Mouse (Mus musculus): Measurements from ENCODE around the gene Srp9. TPM values are rescaled to one million over a fixed set of nuclear protein-coding genes. Genes with fewer than 3 reads are reported as not detected.

Srp9 gene
- polyA plus RNA-seq, 1 experiment from 2014 or later = 142 TPM

GRCm38 (mm10) chr1:182099062-182099461, 25.5 kb upstream of the Srp9 start:
- Histone ChIP-seq H3K36me3 (ENCODE audit: control insufficient read depth, insufficient read depth, low read length) (no peaks in the 10 kb centered on the region), H3K4me3 (ENCODE audit: low read depth, low read length) (no peak overlapping the region), H3K27me3 (replicated peaks; ENCODE audit: control insufficient read depth, insufficient read depth, low read length) (no peaks in the 10 kb centered on the region), H3K27ac (ENCODE audit: low read depth) (no peak overlapping the region), H3K9me3 (ENCODE audit: control insufficient read depth, low read length) (no peaks in the 10 kb centered on the region), H3K9ac (ENCODE audit: low read length) (no peak overlapping the region), H3K4me1 (replicated peaks; ENCODE audit: control insufficient read depth, insufficient read depth, low read length) (peaks cover 8% of the 10 kb centered on the region; the same call in 1 of the 2 replicates), H3K4me2 (ENCODE audit: low read length) (no peak overlapping the region)
- DNase-seq (ENCODE audit: low spot score) = no peak
- no peak for ATAC-seq (replicated peaks; ENCODE audit: low FRiP score, low TSS enrichment, low read depth)
- WGBS = 40% methylated on average over 5 of the region's 5 CpGs

GRCm38 (mm10) chr1:182100403-182100802, 24.1 kb upstream of the Srp9 start:
- 67% methylated on average over 3 of the region's 3 CpGs for WGBS
- Histone ChIP-seq H3K9ac (ENCODE audit: low read length) (no peak overlapping the region), H3K9me3 (ENCODE audit: control insufficient read depth, low read length) (no peaks in the 10 kb centered on the region), H3K27me3 (replicated peaks; ENCODE audit: control insufficient read depth, insufficient read depth, low read length) (no peaks in the 10 kb centered on the region), H3K27ac (ENCODE audit: low read depth) (no peak overlapping the region), H3K4me1 (replicated peaks; ENCODE audit: control insufficient read depth, insufficient read depth, low read length) (peaks cover under 1% of the 10 kb centered on the region; the same call in 1 of the 2 replicates), H3K4me2 (ENCODE audit: low read length) (no peak overlapping the region), H3K36me3 (ENCODE audit: control insufficient read depth, insufficient read depth, low read length) (no peaks in the 10 kb centered on the region), H3K4me3 (ENCODE audit: low read depth, low read length) (no peak overlapping the region)
- DNase-seq (ENCODE audit: low spot score) (no peak), ATAC-seq (replicated peaks; ENCODE audit: low FRiP score, low TSS enrichment, low read depth) (no peak)

- no peak overlapping the region for H3K9ac ChIP-seq (ENCODE audit: low read length)
- H3K27ac ChIP-seq (ENCODE audit: low read depth) = no peak overlapping the region
- 76% methylated on average over 4 of the region's 4 CpGs for WGBS
- ATAC-seq (replicated peaks; ENCODE audit: low FRiP score, low TSS enrichment, low read depth) = no peak
- no peaks in the 10 kb centered on the region for H3K4me1 ChIP-seq (replicated peaks; ENCODE audit: control insufficient read depth, insufficient read depth, low read length)
- no peak overlapping the region for H3K4me3 ChIP-seq (ENCODE audit: low read depth, low read length)
- H3K36me3 ChIP-seq (ENCODE audit: control insufficient read depth, insufficient read depth, low read length) = no peaks in the 10 kb centered on the region
- no peak for DNase-seq (ENCODE audit: low spot score)
- no peaks in the 10 kb centered on the region for H3K27me3 ChIP-seq (replicated peaks; ENCODE audit: control insufficient read depth, insufficient read depth, low read length)
- no peaks in the 10 kb centered on the region for H3K9me3 ChIP-seq (ENCODE audit: control insufficient read depth, low read length)
- no peak overlapping the region for H3K4me2 ChIP-seq (ENCODE audit: low read length)
Measured at GRCm38 (mm10) chr1:182101468-182101867, 23.1 kb upstream of the Srp9 start.

GRCm38 (mm10) chr1:182102706-182103105, 21.8 kb upstream of the Srp9 start:
- no peak overlapping the region for H3K4me3 ChIP-seq (ENCODE audit: low read depth, low read length)
- DNase-seq (ENCODE audit: low spot score) = no peak
- no peak overlapping the region for H3K4me2 ChIP-seq (ENCODE audit: low read length)

GRCm38 (mm10) chr1:182103436-182103835, 21.1 kb upstream of the Srp9 start:
- ATAC-seq (replicated peaks; ENCODE audit: low FRiP score, low TSS enrichment, low read depth) = no peak
- Histone ChIP-seq H3K36me3 (ENCODE audit: control insufficient read depth, insufficient read depth, low read length) (no peaks in the 10 kb centered on the region), H3K4me2 (ENCODE audit: low read length) (no peak overlapping the region), H3K9me3 (ENCODE audit: control insufficient read depth, low read length) (no peaks in the 10 kb centered on the region), H3K27me3 (replicated peaks; ENCODE audit: control insufficient read depth, insufficient read depth, low read length) (no peaks in the 10 kb centered on the region), H3K27ac (ENCODE audit: low read depth) (no peak overlapping the region), H3K4me3 (ENCODE audit: low read depth, low read length) (no peak overlapping the region), H3K4me1 (replicated peaks; ENCODE audit: control insufficient read depth, insufficient read depth, low read length) (peaks cover 3% of the 10 kb centered on the region; the same call in 1 of the 2 replicates), H3K9ac (ENCODE audit: low read length) (no peak overlapping the region)
- no peak for DNase-seq (ENCODE audit: low spot score)
- 87% methylated on average over 11 of the region's 11 CpGs for whole genome bisulfite sequencing

More at GRCm38 (mm10) chr1:182102706-182103105, 21.8 kb upstream of the Srp9 start:
- Histone ChIP-seq H3K9me3 (ENCODE audit: control insufficient read depth, low read length) (no peaks in the 10 kb centered on the region), H3K36me3 (ENCODE audit: control insufficient read depth, insufficient read depth, low read length) (no peaks in the 10 kb centered on the region), H3K4me1 (replicated peaks; ENCODE audit: control insufficient read depth, insufficient read depth, low read length) (no peaks in the 10 kb centered on the region), H3K27ac (ENCODE audit: low read depth) (no peak overlapping the region), H3K27me3 (replicated peaks; ENCODE audit: control insufficient read depth, insufficient read depth, low read length) (no peaks in the 10 kb centered on the region), H3K9ac (ENCODE audit: low read length) (no peak overlapping the region)
- no peak for ATAC-seq (replicated peaks; ENCODE audit: low FRiP score, low TSS enrichment, low read depth)

- Histone ChIP-seq H3K4me2 (ENCODE audit: low read length) (no peak overlapping the region), H3K27me3 (replicated peaks; ENCODE audit: control insufficient read depth, insufficient read depth, low read length) (no peaks in the 10 kb centered on the region), H3K9me3 (ENCODE audit: control insufficient read depth, low read length) (no peaks in the 10 kb centered on the region), H3K9ac (ENCODE audit: low read length) (no peak overlapping the region), H3K4me1 (replicated peaks; ENCODE audit: control insufficient read depth, insufficient read depth, low read length) (peaks cover 5% of the 10 kb centered on the region; the same call in 1 of the 2 replicates), H3K36me3 (ENCODE audit: control insufficient read depth, insufficient read depth, low read length) (no peaks in the 10 kb centered on the region), H3K4me3 (ENCODE audit: low read depth, low read length) (no peak overlapping the region), H3K27ac (ENCODE audit: low read depth) (no peak overlapping the region)
- no peak for DNase-seq (ENCODE audit: low spot score)
- 40% methylated on average over 3 of the region's 3 CpGs for WGBS
- no peak for ATAC-seq (replicated peaks; ENCODE audit: low FRiP score, low TSS enrichment, low read depth)
Measured at GRCm38 (mm10) chr1:182105023-182105422, 19.5 kb upstream of the Srp9 start.

- no peak overlapping the region for H3K27ac ChIP-seq (ENCODE audit: low read depth)
- no peak overlapping the region for H3K9ac ChIP-seq (ENCODE audit: low read length)
- H3K27me3 ChIP-seq (replicated peaks; ENCODE audit: control insufficient read depth, insufficient read depth, low read length) = no peaks in the 10 kb centered on the region
- H3K4me1 ChIP-seq (replicated peaks; ENCODE audit: control insufficient read depth, insufficient read depth, low read length) = peaks cover 10% of the 10 kb centered on the region; the same call in 1 of the 2 replicates
- H3K36me3 ChIP-seq (ENCODE audit: control insufficient read depth, insufficient read depth, low read length) = no peaks in the 10 kb centered on the region
- no peaks in the 10 kb centered on the region for H3K9me3 ChIP-seq (ENCODE audit: control insufficient read depth, low read length)
- ATAC-seq (replicated peaks; ENCODE audit: low FRiP score, low TSS enrichment, low read depth) (no peak), DNase-seq (ENCODE audit: low spot score) (no peak)
- no peak overlapping the region for H3K4me3 ChIP-seq (ENCODE audit: low read depth, low read length)
- 77% methylated on average over 9 of the region's 9 CpGs for WGBS
- H3K4me2 ChIP-seq (ENCODE audit: low read length) = no peak overlapping the region
Measured at GRCm38 (mm10) chr1:182107251-182107650, 17.3 kb upstream of the Srp9 start.

- Histone ChIP-seq H3K27me3 (replicated peaks; ENCODE audit: control insufficient read depth, insufficient read depth, low read length) (no peaks in the 10 kb centered on the region), H3K9ac (ENCODE audit: low read length) (no peak overlapping the region), H3K9me3 (ENCODE audit: control insufficient read depth, low read length) (no peaks in the 10 kb centered on the region), H3K4me3 (ENCODE audit: low read depth, low read length) (no peak overlapping the region), H3K4me2 (ENCODE audit: low read length) (no peak overlapping the region), H3K4me1 (replicated peaks; ENCODE audit: control insufficient read depth, insufficient read depth, low read length) (peaks cover 10% of the 10 kb centered on the region; the same call in 1 of the 2 replicates), H3K36me3 (ENCODE audit: control insufficient read depth, insufficient read depth, low read length) (no peaks in the 10 kb centered on the region), H3K27ac (ENCODE audit: low read depth) (no peak overlapping the region)
- WGBS = 63% methylated on average over 13 of the region's 13 CpGs
- no peak for DNase-seq (ENCODE audit: low spot score)
- no peak for ATAC-seq (replicated peaks; ENCODE audit: low FRiP score, low TSS enrichment, low read depth)
Measured at GRCm38 (mm10) chr1:182108397-182109099, 16.0 kb upstream of the Srp9 start.

- H3K36me3 ChIP-seq (ENCODE audit: control insufficient read depth, insufficient read depth, low read length) = no peaks in the 10 kb centered on the region
- no peak overlapping the region for H3K9ac ChIP-seq (ENCODE audit: low read length)
- H3K9me3 ChIP-seq (ENCODE audit: control insufficient read depth, low read length) = no peaks in the 10 kb centered on the region
- peaks cover 10% of the 10 kb centered on the region for H3K4me1 ChIP-seq (replicated peaks; ENCODE audit: control insufficient read depth, insufficient read depth, low read length)
- no peak overlapping the region for H3K4me3 ChIP-seq (ENCODE audit: low read depth, low read length)
- WGBS = 87% methylated on average over 11 of the region's 11 CpGs
- H3K27ac ChIP-seq (ENCODE audit: low read depth) = no peak overlapping the region
- no peaks in the 10 kb centered on the region for H3K27me3 ChIP-seq (replicated peaks; ENCODE audit: control insufficient read depth, insufficient read depth, low read length)
- ATAC-seq (replicated peaks; ENCODE audit: low FRiP score, low TSS enrichment, low read depth) = no peak
- H3K4me2 ChIP-seq (ENCODE audit: low read length) = no peak overlapping the region
- no peak for DNase-seq (ENCODE audit: low spot score)
Measured at GRCm38 (mm10) chr1:182110185-182110584, 14.4 kb upstream of the Srp9 start.

All from intestine, embryonic 14.5 days (tissue).